Mouse (Mus musculus) hindbrain, embryonic 16.5 days (tissue): ENCODE results near the gene Krtap12-1. TPM values are rescaled to one million over a fixed set of nuclear protein-coding genes. Genes with fewer than 3 reads are reported as not detected.
"Not testable (repeated sequence)": the region's sequence is repeated elsewhere in the genome, so short reads cannot be mapped to it uniquely, and the experiment has no call there.

ENCODE experiments used
- ATAC-seq: fragments of 200-750 bp; cut with Nextera tagmentation; 2 replicates; pipeline ENCODE4 v1.8.0; 2017; ENCODE audit warnings: moderate TSS enrichment, moderate library complexity
- H3K27ac ChIP-seq: fragments of 300-500 bp; sonication (generic); 2 replicates; pipeline ENCODE4 v1.5.1; 2014; ENCODE audit warnings: low read depth, mild to moderate bottlenecking, control low read depth, low read length, moderate library complexity
- H3K27me3 ChIP-seq: fragments of 300-500 bp; sonication (generic); replicated peaks from 2 replicates; pipeline ENCODE4 v1.6.1; 2014; ENCODE audit warnings: low read length; ENCODE audit not compliant: control insufficient read depth, insufficient read depth
- H3K36me3 ChIP-seq: fragments of 300-500 bp; sonication (generic); 2 replicates; pipeline ENCODE4 v1.6.1; 2014; ENCODE audit warnings: mild to moderate bottlenecking, low read length, moderate library complexity, mixed read lengths; ENCODE audit not compliant: control insufficient read depth, insufficient read depth
- H3K4me1 ChIP-seq: fragments of 300-500 bp; sonication (generic); 2 replicates; pipeline ENCODE4 v1.6.1; 2014; ENCODE audit warnings: low read depth, low read length; ENCODE audit not compliant: control insufficient read depth, insufficient read depth
- H3K4me2 ChIP-seq: fragments of 300-500 bp; sonication (generic); 2 replicates; pipeline ENCODE4 v1.6.1; 2014; ENCODE audit warnings: mild to moderate bottlenecking, low read length, control low read depth, moderate library complexity
- H3K4me3 ChIP-seq: fragments of 300-500 bp; sonication (generic); 2 replicates; pipeline ENCODE4 v1.5.1; 2014; ENCODE audit warnings: mild to moderate bottlenecking, low read length, control low read depth, moderate library complexity
- H3K9ac ChIP-seq: fragments of 300-500 bp; sonication (generic); 2 replicates; pipeline ENCODE4 v1.6.1; 2014; ENCODE audit warnings: low read depth, mild to moderate bottlenecking, control low read depth, low read length, moderate library complexity
- H3K9me3 ChIP-seq: fragments of 300-500 bp; sonication (generic); 2 replicates; pipeline ENCODE4 v1.6.1; 2014; ENCODE audit warnings: mild to moderate bottlenecking, low read length, moderate library complexity; ENCODE audit not compliant: control insufficient read depth
- WGBS: fragments of 180-500 bp; shearing (Covaris S2); extraction: QIAGEN DNeasy Blood & Tissue Kit; methylation state at CpG from one replicate; pipeline ENCODE4 v1.1.7; 2014; 5-methylcytosine and 5-hydroxymethylcytosine counted together
- polyA plus RNA-seq: library from polyadenylated mRNA; unstranded; fragments of >200 nt; fragmentation: Nextera tagmentation; extraction: Ambion mirVana; gene quantifications from 2 replicates; pipeline ENCODE4 v1.2.1, GENCODE M21; 2015

The Krtap12-1 gene
- polyA plus RNA-seq, 1 experiment from 2014 or later = not detected

GRCm38 (mm10) chr10:77759582-77759981, 39.2 kb downstream of the Krtap12-1 start, which contains the start of gene Gm3233:
TSS of gene Gm3233 (minus strand) at chr10:77759682.
- H3K4me3 ChIP-seq, H3K36me3 ChIP-seq, H3K4me1 ChIP-seq, ATAC-seq, H3K27me3 ChIP-seq, H3K27ac ChIP-seq, H3K4me2 ChIP-seq, H3K9me3 ChIP-seq, H3K9ac ChIP-seq: not testable (repeated sequence)
- no CpG with 5 or more reads among the region's 1 CpGs for WGBS

GRCm38 (mm10) chr10:77769727-77770126, 49.3 kb downstream of the Krtap12-1 start:
- Histone ChIP-seq H3K36me3 (no peaks in the 10 kb centered on the region), H3K9me3 (no peaks in the 10 kb centered on the region), H3K27ac (no peak overlapping the region), H3K4me3 (no peak overlapping the region), H3K27me3 (no peaks in the 10 kb centered on the region), H3K4me1 (no peaks in the 10 kb centered on the region), H3K4me2 (no peak overlapping the region), H3K9ac (no peak overlapping the region)
- ATAC-seq = no peak
- 90% methylated on average over 1 of the region's 1 CpGs for WGBS

Other genes with a start within 250 kb of the Krtap12-1 start
- 43.5 and 43.8 TPM in 2 replicates for gene Fam207a, start 204.8 kb upstream of the Krtap12-1 start, polyA plus RNA-seq
- 0.92 and 1.1 TPM in 2 replicates for gene Itgb2, start 190.3 kb upstream of the Krtap12-1 start, polyA plus RNA-seq
- 84.4 and 88.3 TPM in 2 replicates for gene Pttg1ip, start 138.9 kb upstream of the Krtap12-1 start, polyA plus RNA-seq
- 303 and 334 TPM in 2 replicates for gene Sumo3, start 114.5 kb upstream of the Krtap12-1 start, polyA plus RNA-seq
- gene Gm49325, start 114.4 kb upstream of the Krtap12-1 start, polyA plus RNA-seq = not detected in 2 replicates
- 85.0 and 91.0 TPM in 2 replicates for gene Ube2g2, start 98.3 kb upstream of the Krtap12-1 start, polyA plus RNA-seq
- 1.3 and 1.6 TPM in 2 replicates for gene Tspear, start 34.0 kb upstream of the Krtap12-1 start, polyA plus RNA-seq
- not detected in 2 replicates for gene Gm19402, start 29.8 kb upstream of the Krtap12-1 start, polyA plus RNA-seq
- gene Gm9508, start 23.4 kb upstream of the Krtap12-1 start, polyA plus RNA-seq = not detected in 2 replicates
- gene Gm10272, start 14.0 kb upstream of the Krtap12-1 start, polyA plus RNA-seq = not detected in 2 replicates
- not detected in 2 replicates for gene Gm10024, start 9.1 kb upstream of the Krtap12-1 start, polyA plus RNA-seq
- gene Gm10142, start 4.8 kb upstream of the Krtap12-1 start, polyA plus RNA-seq = not detected in 2 replicates
- not detected in 2 replicates for gene Gm10100, start 5.9 kb downstream of the Krtap12-1 start, polyA plus RNA-seq
- gene Gm18596, start 22.0 kb downstream of the Krtap12-1 start, polyA plus RNA-seq = not detected in 2 replicates
- not detected in 2 replicates for gene Gm9736, start 30.8 kb downstream of the Krtap12-1 start, polyA plus RNA-seq
- gene Gm3233, start 39.1 kb downstream of the Krtap12-1 start, polyA plus RNA-seq = not detected in 2 replicates
- gene Gm3238, start 50.7 kb downstream of the Krtap12-1 start, polyA plus RNA-seq = not detected in 2 replicates
- gene Gm7138, start 56.3 kb downstream of the Krtap12-1 start, polyA plus RNA-seq = not detected in 2 replicates
- not detected in 2 replicates for gene Gm3250, start 61.9 kb downstream of the Krtap12-1 start, polyA plus RNA-seq
- gene Gm7137, start 67.6 kb downstream of the Krtap12-1 start, polyA plus RNA-seq = not detected in 2 replicates
- not detected in 2 replicates for gene Gm9639, start 74.5 kb downstream of the Krtap12-1 start, polyA plus RNA-seq
- not detected in 2 replicates for gene Gm19668, start 78.5 kb downstream of the Krtap12-1 start, polyA plus RNA-seq
- not detected in 2 replicates for gene Gm9507, start 91.2 kb downstream of the Krtap12-1 start, polyA plus RNA-seq
- not detected in 2 replicates for gene Gm2696, start 94.1 kb downstream of the Krtap12-1 start, polyA plus RNA-seq
- not detected in 2 replicates for gene Krtap10-4, start 106.5 kb downstream of the Krtap12-1 start, polyA plus RNA-seq
- gene Krtap10-10, start 115.3 kb downstream of the Krtap12-1 start, polyA plus RNA-seq = not detected in 2 replicates
- gene Gm36176, start 126.2 kb downstream of the Krtap12-1 start, polyA plus RNA-seq = not detected in 2 replicates
- not detected in 2 replicates for gene Gm10318, start 132.3 kb downstream of the Krtap12-1 start, polyA plus RNA-seq
- not detected in 2 replicates for gene Gm3285, start 141.4 kb downstream of the Krtap12-1 start, polyA plus RNA-seq
- gene Lrrc3, start 181.9 kb downstream of the Krtap12-1 start, polyA plus RNA-seq = 23.7 and 25.7 TPM in 2 replicates
- gene Trpm2, start 250.0 kb downstream of the Krtap12-1 start, polyA plus RNA-seq = 7.8 and 9.9 TPM in 2 replicates